Mouse (Mus musculus) neural tube, embryonic 10.5 days (tissue): ENCODE measurements around the gene Olfr765.
"Not testable (repeated sequence)": the region's sequence is repeated elsewhere in the genome, so short reads cannot be mapped to it uniquely, and the experiment has no call there.

Experiments
- DNase-seq: peaks from one replicate; pipeline ENCODE4 v3.0.0-alpha.2; 2017; ENCODE audit warnings: low spot score; ENCODE audit errors: extremely low spot score

Olfr765 gene

DNA sequence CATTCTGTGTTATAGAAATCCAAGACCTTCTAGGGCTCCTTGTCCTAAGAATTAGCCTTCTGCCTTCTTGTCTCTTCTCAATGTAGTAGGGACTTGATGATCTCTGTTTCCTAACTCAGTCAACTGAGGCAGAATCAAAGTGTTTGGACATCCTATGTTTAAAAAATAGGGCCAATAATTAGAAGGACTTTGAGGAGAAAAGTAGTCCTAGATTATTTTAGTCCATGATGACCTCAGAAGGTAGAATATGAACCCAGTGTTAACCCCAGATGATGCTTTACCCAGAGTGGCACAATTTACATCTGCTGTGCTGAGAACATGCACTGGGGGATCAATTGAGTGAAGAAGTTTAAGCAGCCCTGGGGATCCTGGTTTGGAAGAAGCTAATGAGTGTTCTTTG lies at the start of gene Olfr765:
Olfr765 (minus strand) TSS at position 101 of the 400 bp plus-strand sequence.
- DNase-seq = not testable (repeated sequence)

DNA sequence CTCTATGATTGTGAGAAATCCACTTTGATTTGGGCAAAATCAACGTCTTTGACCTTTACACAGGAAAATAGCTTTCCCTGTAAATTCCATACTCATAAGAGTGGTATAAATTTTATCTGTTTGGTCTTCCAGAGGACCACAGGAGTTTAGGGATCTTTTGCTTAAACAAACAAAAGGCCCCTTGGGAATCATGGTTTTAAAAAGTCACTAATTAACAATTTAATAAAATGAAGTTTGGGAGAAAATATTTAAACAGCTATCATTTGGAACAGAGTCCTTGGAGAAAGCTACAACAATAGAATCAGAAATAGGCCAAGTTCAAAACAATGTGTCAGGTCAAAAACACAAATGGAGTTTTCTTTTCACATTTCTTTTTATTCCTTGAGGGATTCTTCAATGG lies 49.5 kb upstream of the Olfr765 start, which contains the start of gene Olfr768:
Olfr768 (minus strand) TSS at position 101 of the 400 bp plus-strand sequence.
- DNase-seq = no peak

DNA sequence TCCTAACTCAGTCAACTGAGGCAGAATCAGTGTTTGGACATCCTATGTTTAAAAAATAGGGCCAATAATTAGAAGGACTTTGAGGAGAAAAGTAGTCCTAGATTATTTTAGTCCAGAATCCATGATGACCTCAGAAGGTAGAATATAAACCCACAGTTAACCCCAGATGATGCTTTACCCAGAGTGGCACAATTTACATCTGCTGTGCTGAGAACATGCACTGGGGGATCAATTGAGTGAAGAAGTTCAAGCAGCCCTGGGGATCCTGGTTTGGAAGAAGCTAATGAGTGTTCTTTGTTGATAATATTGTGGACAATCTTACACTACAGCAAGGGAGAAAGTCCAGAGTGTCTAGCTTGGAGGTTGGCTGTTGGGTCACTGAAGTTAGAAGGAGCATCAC lies 33.0 kb upstream of the Olfr765 start, which contains the start of gene Olfr767:
Olfr767 (minus strand) TSS at position 101 of the 400 bp plus-strand sequence.
- DNase-seq = not testable (repeated sequence)

DNA sequence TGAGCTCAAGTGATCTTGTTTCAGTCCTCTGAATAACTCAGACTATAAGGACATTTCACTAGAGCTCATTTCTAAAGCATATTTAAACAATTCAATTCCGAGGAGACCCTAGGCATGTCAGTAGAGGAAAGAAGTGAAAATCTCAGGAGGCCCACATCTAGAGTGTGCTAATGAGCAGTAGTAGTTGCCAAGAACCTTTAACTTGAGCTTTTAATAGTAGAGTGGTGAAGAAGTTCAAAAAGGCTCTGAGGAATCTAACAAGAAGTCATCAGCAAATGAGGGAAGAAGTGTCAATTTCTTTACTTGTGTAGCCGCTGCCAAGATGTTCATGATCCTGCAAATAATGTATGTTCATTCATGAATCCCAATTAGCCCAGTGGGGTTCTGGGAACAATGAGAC lies 19.1 kb upstream of the Olfr765 start, which contains the start of gene Olfr766-ps1:
Olfr766-ps1 (minus strand) TSS at position 101 of the 400 bp plus-strand sequence.
- DNase-seq = no peak

DNA sequence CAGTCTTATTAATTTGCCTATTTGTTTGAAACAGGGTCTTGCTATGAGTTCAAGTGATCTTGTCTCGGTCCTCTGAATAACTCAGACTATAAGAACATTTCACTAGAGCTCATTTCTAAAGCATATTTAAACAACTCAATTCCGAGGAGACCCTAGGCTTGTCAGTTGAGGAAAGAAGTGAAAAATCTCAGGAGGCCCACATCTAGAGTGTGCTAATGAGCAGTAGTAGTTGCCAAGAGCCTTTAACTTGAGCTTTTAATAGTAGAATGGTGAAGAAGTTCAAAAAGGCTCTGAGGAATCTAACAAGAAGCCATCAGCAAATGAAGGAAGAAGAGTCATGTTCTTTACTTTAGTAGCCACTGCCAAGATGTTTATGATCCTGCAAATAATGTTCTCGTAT lies 10.0 kb downstream of the Olfr765 start, which contains the start of gene Olfr764-ps1:
Olfr764-ps1 (minus strand) TSS at position 101 of the 400 bp plus-strand sequence.
- DNase-seq = no peak

DNA sequence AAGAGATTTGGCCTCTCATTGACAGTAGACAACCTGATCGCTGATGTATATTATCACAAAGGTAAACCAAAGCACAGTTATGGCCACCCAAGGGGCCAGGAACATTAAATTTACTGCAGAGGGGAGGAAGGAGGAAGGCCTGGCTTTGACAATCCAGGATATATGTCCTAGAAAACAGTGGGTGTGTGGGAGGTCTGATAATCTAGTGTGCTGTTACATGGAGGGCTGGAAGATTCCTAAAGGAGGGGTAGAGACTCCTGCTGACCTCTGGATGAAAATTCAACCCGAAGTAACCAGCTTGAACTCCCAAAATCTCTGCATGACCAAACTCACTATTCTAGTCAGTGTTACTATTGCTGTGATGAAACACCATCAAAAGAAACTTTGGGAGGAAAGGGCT lies 21.5 kb downstream of the Olfr765 start:
- DNase-seq = no peak

DNA sequence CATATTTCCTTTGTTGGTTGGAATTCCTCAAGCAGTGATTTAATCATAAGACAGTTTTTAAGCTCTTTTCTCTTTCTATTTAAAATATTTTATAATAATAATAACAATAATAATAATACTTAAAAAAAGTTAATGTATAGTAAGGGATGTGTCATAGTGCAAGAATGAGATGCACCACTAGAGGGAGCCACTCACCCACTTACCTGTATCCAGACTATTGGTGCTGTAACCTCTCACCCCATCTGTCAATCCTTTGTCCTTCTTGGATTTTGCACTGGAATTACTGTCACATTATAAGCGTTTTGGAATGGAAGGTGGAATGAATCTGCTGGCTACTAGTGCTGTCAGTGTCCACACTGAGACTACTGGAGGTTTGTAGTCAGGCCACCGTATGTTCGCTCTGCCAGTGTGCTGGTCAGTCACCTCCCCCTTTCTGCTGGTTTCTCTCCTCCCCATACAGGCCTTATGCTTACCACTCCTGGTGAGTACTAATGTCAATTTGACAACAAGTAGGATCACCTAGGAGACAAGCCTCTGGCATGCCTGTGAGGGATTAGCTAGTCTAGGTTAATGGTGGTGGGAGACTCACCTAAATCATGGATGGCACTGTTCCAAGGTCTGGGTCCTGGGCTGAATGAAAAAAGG lies 23.7 kb downstream of the Olfr765 start:
- DNase-seq = peak; percentile 64

DNA sequence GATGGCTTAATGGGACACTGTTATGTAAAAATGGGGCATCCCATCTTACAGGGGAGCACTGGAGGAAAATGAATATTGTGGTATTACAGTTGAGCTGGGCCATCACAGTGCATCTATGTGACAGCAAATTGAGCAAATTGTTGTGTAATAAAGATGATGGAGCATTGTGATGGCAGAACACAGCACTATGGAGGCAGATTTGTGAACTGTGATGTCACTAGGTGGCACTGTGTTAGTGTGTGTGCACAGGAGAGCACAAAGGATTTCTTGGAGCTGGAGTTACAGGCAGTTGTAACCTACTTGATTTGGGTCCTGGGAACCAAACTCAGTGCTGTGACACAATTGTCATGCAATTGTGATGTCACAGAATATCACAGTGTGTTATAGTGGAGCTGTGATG lies 26.5 kb downstream of the Olfr765 start:
- no peak for DNase-seq

DNA sequence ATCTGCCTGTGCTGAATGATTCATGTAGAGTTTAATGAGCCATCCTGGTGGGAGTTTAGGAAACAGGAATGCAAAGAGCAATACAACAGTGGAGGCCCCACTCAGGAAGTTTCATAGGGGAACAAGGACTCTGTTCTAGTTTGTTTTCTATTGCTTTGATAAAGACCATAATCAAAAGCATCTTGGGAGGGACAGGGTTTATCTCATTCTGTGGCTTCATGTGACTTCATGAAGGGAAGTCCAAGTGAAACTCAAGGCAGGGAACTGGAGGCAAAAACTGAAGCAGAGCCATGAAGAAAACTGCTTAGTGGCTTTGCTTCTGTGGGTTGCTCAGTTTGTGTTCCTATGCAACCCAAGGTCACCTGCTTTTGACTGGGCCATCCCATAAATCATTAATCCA lies 35.3 kb downstream of the Olfr765 start:
- DNase-seq = no peak

DNA sequence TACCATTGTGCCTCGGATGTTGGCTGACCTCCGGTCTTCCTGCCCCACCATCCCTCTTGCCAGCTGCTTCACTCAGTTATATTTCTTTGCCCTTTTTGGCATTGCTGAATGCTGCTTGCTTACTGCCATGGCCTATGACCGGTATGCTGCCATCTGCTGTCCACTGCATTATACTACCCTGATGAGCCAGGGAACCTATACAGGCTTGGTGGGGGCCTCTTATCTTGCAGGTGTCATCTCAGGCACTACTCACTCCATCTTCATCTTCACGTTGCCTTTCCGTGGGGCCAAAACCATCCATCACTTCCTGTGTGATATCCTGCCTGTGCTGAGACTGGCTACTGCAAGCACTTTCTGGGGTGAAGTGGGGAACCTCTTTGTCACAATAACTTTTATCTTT lies 38.3 kb downstream of the Olfr765 start:
- not testable (repeated sequence) for DNase-seq

DNA sequence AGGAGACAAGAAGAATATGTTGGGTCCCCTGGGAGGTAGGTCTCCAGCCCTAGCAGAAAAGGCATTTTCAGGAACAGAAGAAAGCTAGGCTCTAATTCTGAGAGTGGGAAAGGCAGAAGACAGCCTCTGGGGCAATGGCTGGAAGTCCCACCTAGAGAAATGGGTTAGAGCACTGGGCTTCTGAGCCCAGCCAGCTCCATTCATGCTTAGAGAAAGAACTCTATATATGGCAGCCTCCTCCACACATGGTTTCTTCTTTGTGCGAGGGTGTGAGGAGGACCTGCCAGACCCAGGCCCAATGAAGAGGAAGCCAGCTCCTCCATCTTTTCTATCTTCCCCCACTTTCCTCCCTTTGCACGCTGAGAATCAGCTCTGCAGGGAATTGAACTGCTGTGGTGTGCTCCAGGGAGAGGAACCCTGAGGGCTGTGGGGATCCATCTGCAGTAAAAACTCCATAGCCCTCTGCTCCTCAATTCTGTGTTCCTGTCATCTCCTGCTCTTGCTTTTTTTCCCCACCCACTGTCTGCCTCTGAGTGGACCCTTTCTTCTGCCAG lies 39.4 kb downstream of the Olfr765 start, which contains the start of gene Olfr763:
Olfr763 (plus strand) TSS at position 504 of the 554 bp plus-strand sequence.
- DNase-seq = no peak

DNA sequence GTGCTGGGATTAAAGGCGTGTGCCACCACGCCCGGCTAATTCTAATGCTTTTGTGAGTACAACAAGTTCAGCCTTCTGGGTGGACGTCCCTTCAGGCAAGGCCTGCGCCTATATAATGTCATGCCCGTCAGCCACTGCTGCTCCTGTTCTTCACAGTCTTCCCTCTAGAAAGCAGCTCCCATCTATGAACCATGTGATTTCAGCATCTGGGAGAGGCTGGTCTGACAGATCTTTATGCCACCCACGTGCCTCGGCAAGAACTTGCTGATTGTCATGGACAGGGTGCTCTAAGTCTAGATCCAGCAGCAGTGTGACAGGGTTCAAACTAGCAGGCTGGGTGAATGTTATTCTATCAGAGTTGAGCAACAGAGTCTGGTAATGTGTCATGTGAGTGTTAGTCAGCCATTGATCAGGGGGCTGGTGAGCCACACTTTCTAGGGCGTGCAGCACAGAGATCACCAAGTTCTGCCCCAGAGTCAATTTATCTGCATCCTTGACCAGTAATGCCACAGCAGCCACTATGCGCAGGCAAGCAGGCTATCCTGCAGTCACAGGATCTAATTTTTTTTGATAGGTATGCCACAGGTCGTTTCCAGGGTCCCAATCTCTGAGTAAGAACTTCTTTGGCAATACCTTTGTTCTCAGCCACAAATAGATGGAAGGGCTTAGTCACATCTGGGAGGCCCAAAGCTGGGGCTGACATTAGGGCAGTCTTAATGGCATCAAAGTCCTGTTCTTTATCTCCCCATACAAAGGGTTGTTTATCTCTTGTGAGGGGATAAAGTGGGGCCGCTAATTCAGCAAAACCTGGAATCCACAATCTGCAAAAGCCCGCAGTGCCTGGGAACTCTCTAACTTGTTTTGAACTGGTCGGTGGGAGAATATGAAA lies 45.5 kb downstream of the Olfr765 start:
- no peak for DNase-seq

DNA sequence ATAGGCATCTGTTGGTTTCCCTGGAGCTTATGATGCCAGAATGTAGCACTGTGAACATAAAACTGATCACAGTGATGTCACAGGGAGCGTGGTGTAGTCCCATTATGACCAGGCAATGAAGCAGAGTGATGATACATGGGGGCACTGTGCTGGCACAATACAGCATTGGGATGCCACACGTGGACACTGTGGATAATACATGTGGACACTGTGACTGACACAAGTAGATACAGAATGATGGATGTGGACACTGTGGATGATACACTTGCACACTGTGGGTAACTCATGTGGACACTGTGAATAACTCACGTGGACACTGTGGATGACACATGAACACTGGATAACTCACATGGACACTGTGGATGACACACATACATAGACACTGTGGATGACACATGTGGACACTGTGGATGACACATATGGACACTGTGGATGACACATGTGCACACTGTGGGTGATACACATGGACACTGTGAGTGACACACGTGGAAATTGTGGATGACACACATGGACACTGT lies 53.2 kb downstream of the Olfr765 start:
- no peak for DNase-seq

DNA sequence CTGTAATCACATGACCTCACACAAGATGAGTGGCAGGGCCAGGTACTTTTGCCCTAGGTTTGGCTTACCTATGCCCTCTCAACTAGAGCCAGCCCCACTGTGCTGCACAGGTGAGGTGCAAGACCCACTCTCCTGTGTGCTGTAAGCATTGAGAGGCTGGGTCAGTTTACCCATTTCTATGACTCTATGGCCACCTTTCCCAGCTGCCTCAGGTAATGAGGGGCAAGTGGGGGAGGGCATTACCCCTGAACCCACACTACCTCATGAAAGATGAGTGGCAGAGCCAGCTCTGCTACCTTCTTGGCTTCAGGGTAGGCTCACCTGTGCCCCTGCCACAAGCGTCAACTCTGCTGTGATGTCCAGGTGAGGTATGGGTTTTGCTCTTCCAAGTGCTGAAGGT lies 54.0 kb downstream of the Olfr765 start:
- no peak for DNase-seq
